Mouse (Mus musculus): ENCODE measurements around the gene Olfr1188.
"Not testable (repeated sequence)": the region's sequence is repeated elsewhere in the genome, so short reads cannot be mapped to it uniquely, and the experiment has no call there.

The Olfr1188 gene

DNA sequence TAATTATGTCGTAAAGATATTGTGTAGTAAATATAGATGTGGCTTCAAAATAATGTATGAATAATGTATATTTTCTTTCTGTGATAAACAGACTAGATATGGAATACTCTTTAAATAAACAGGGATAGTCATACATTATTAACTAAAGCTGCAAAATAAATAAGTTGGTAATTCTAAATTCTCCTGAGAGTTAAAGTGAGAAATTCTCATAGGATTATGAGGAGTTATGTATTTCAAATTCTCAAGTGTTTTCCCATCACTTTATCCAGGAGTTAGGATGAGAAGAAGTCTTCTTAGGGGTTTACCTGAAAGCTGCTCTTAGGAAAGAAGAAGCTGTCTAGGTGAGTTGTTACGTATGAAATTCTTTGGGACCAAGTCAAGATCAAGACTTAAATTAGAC is at the start of gene Olfr1188:
Gene Olfr1188 (plus strand): TSS at position 301 of the 400 bp plus-strand sequence.
- DNase-seq (ENCODE audit: low spot score) = no peak

DNA sequence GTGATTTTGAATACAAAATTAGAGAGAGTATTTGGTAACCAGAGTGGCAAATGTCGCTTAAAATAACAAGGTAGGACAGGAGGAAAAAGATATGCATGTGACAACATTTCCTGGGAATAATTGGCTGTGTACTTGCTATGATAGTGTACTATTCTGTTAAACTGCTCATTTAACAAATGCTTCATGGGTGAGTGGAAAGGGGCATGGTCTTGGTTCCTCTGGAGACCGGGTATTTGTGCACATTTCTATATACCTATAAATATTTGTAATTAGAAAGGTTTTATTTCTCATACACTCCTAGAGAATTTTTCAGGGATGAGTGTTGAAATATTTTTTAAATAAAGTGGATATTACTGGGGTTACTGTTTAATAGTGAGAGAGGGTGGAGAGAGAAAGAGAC is 38.5 kb upstream of the Olfr1188 start, which contains the start of gene Olfr1186:
Gene Olfr1186 (plus strand): TSS at position 301 of the 400 bp plus-strand sequence.
- no peak for DNase-seq (ENCODE audit: low spot score)

DNA sequence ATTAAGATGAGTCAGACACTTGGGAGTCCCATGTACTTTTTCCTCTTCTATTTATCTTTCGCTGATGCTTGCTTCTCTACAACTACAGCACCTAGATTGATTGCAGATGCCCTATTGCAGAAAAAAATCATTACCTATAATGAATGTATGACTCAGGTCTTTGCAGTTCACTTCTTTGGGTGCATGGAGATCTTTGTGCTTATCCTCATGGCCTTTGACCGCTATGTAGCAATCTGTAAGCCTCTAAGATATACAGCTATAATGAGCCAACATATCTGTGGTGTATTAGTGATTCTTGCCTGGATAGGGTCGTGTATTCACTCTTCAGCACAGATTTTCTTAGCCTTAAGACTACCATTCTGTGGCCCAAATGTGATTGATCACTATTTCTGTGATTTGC is 31.0 kb upstream of the Olfr1188 start:
- DNase-seq (ENCODE audit: low spot score) = no peak

DNA sequence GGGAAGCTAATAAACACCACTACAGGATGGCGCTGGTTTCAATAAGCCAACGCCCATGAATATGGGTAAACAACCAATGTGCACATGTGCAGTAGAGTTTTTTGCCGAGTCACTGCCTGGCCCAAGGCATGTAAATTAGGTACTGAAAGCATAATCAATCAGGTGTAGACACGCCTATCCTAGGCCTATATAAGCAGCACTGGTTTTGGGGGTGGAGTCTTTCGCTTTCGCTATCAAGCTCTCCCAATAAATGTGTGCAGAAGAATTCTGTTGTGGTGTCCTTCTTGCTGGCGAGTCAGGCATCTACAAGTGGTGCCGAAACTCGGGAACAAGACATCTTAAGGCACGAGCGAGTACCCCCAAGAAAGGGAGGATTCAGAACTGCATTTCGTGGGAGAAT is 16.0 kb downstream of the Olfr1188 start:
- not testable (repeated sequence) for DNase-seq (ENCODE audit: low spot score)

DNA sequence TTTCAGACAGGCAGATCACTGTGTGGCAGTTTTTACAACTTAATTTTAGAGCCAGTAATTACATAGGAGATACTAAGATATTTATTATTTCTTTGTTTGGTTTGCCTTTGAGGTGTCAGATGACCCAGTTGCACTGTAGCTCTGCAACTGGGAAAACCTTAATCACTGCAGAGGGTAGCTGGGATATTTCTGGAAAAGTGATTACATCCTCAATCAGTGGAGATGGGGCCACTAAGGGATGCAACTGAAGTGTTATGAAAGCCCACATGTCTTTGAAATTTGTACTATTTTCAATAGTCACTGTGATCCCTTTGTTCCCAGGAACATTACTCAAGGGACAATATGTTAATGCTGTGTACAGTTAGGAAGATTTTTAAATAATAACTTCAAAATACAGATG is 29.4 kb downstream of the Olfr1188 start, which contains the start of gene Olfr1189:
Gene Olfr1189 (plus strand): TSS at position 301 of the 400 bp plus-strand sequence.
- no peak for DNase-seq (ENCODE audit: low spot score)
